ENCODE assay signal across 10 mouse cellular contexts in genomic region chr8:106336031-106336430, GRCm38 (mm10). TPM values are rescaled to one million over a fixed set of nuclear protein-coding genes. Genes with fewer than 3 reads are reported as not detected.
A peak's percentile ranks its signal among the peaks of the same experiment; 100 is the strongest.
DNase-seq lines count a peak whose midpoint lies in the region; ATAC-seq and TF ChIP-seq lines count a peak whose summit lies in the region.
"Had no signal": no experiment of that assay in that cellular context is flagged by ENCODE, and none has a peak within 500 bp of the region (broad histone marks: within the 10 kb centered on the region; RNA-seq: fewer than 3 reads in every experiment).

No protein-coding gene starts in this region.

- WGBS in cerebellum, adult 2 months, result 35% methylated on average over 4 of the region's 4 CpGs
- WGBS in hindbrain, embryonic 11.5 days, result 76% methylated on average over 4 of the region's 4 CpGs
- 55% methylated on average over 4 of the region's 4 CpGs for WGBS in midbrain, embryonic 14.5 days
- 57% methylated on average over 4 of the region's 4 CpGs for WGBS in liver, postnatal 0 days (ENCODE audit: insufficient replicate concordance)
- 81% methylated on average over 4 of the region's 4 CpGs for WGBS in lung, postnatal 0 days

- ATAC-seq in hindbrain, embryonic 11.5 days (ENCODE audit: low FRiP score), result no peak
- no peak for ATAC-seq in midbrain, embryonic 14.5 days (ENCODE audit: low FRiP score, low TSS enrichment)
- ATAC-seq in liver, postnatal 0 days, result no peak
- ATAC-seq in lung, postnatal 0 days, result no peak

- no peak overlapping the region for H3K27ac ChIP-seq in cerebellum, adult 2 months (ENCODE audit: insufficient read depth, low read length)
- peak overlapping the region; percentile 17; the same call in 1 of the 2 replicates for H3K27ac ChIP-seq in hindbrain, embryonic 11.5 days (ENCODE audit: low read depth, low read length)
- peak overlapping the region; percentile 92 for H3K27ac ChIP-seq in midbrain, embryonic 14.5 days (replicated peaks; ENCODE audit: low read depth, low read length)
- no peak overlapping the region for H3K27ac ChIP-seq in liver, postnatal 0 days (ENCODE audit: low read depth)
- H3K27ac ChIP-seq in lung, postnatal 0 days (ENCODE audit: low read length), result no peak overlapping the region
- H3K27ac ChIP-seq: limb, embryonic 13.5 days had no signal

- TF ChIP-seq EP300 in liver, postnatal 0 days (IDR thresholded peaks at IDR 0.05; ENCODE audit: low read depth), result no peak
- no peak for TF ChIP-seq EP300 in lung, postnatal 0 days (IDR thresholded peaks at IDR 0.05)

- no peaks in the 10 kb centered on the region for H3K36me3 ChIP-seq in hindbrain, embryonic 11.5 days (ENCODE audit: control insufficient read depth, insufficient read depth, low read length)
- no peaks in the 10 kb centered on the region for H3K36me3 ChIP-seq in midbrain, embryonic 14.5 days (ENCODE audit: control insufficient read depth, insufficient read depth, low read length)
- no peaks in the 10 kb centered on the region for H3K36me3 ChIP-seq in liver, postnatal 0 days (replicated peaks; ENCODE audit: insufficient read depth, low read length)
- no peaks in the 10 kb centered on the region for H3K36me3 ChIP-seq in lung, postnatal 0 days (ENCODE audit: insufficient read depth, low read length)
- H3K36me3 ChIP-seq: limb, embryonic 13.5 days had no signal

- peak overlapping the region; percentile 74 for H3K4me2 ChIP-seq in hindbrain, embryonic 11.5 days (replicated peaks; ENCODE audit: low read depth, low read length)
- peak overlapping the region; percentile 58 for H3K4me2 ChIP-seq in midbrain, embryonic 14.5 days (ENCODE audit: low read length)
- no peak overlapping the region for H3K4me2 ChIP-seq in liver, postnatal 0 days (ENCODE audit: low read depth, low read length)
- no peak overlapping the region for H3K4me2 ChIP-seq in lung, postnatal 0 days (replicated peaks; ENCODE audit: low read depth, low read length)

- DNase-seq in cerebellum, adult 2 months, result no peak
- no peak for DNase-seq in cerebellum, postnatal 14 days
- peak; percentile 54 for DNase-seq in brain, adult 2 months (ENCODE audit: low read depth, low spot score)
- DNase-seq in hindbrain, embryonic 11.5 days (ENCODE audit: low spot score), result no peak
- peak; percentile 47 for DNase-seq in midbrain, embryonic 14.5 days
- no peak for DNase-seq in urinary bladder, adult 18-20 months (ENCODE audit: low spot score in 2 of 2)
- DNase-seq in liver, postnatal 0 days, result no peak
- no peak for DNase-seq in lung, postnatal 0 days (ENCODE audit: low spot score)
- DNase-seq: gastrocnemius, postnatal 10 days had no signal

- H3K4me3 ChIP-seq in cerebellum, adult 2 months (replicated peaks; ENCODE audit: insufficient read depth, low read depth, low read length), result peak overlapping the region; percentile 70
- H3K4me3 ChIP-seq in hindbrain, embryonic 11.5 days (ENCODE audit: low read depth, low read length), result peak overlapping the region; percentile 61
- peak overlapping the region; percentile 78 for H3K4me3 ChIP-seq in midbrain, embryonic 14.5 days (replicated peaks; ENCODE audit: low read depth, low read length)
- H3K4me3 ChIP-seq in liver, postnatal 0 days (ENCODE audit: low read depth, low read length), result no peak overlapping the region
- H3K4me3 ChIP-seq in lung, postnatal 0 days (ENCODE audit: low read depth, low read length), result no peak overlapping the region

- H3K27me3 ChIP-seq in cerebellum, adult 2 months (ENCODE audit: control insufficient read depth, insufficient read depth, low read length), result no peaks in the 10 kb centered on the region
- H3K27me3 ChIP-seq in hindbrain, embryonic 11.5 days (ENCODE audit: control insufficient read depth, insufficient read depth, low read length), result peaks cover 2% of the 10 kb centered on the region; the same call in 1 of the 2 replicates
- H3K27me3 ChIP-seq in midbrain, embryonic 14.5 days (ENCODE audit: control insufficient read depth, insufficient read depth, low read length), result no peaks in the 10 kb centered on the region
- peaks cover 29% of the 10 kb centered on the region for H3K27me3 ChIP-seq in liver, postnatal 0 days (ENCODE audit: insufficient read depth, low read length)
- H3K27me3 ChIP-seq in lung, postnatal 0 days (replicated peaks; ENCODE audit: insufficient read depth, low read length), result peaks cover 26% of the 10 kb centered on the region

- peaks cover 6% of the 10 kb centered on the region; the same call in 1 of the 2 replicates for H3K4me1 ChIP-seq in cerebellum, adult 2 months (ENCODE audit: control insufficient read depth, insufficient read depth, low read length)
- H3K4me1 ChIP-seq in hindbrain, embryonic 11.5 days (replicated peaks; ENCODE audit: control insufficient read depth, insufficient read depth, low read length), result no peaks in the 10 kb centered on the region
- peaks cover 26% of the 10 kb centered on the region for H3K4me1 ChIP-seq in midbrain, embryonic 14.5 days (ENCODE audit: control insufficient read depth, insufficient read depth, low read length)
- peaks cover 7% of the 10 kb centered on the region for H3K4me1 ChIP-seq in liver, postnatal 0 days (ENCODE audit: insufficient read depth)
- H3K4me1 ChIP-seq in lung, postnatal 0 days (ENCODE audit: insufficient read depth, low read depth, low read length), result no peaks in the 10 kb centered on the region

- TF ChIP-seq POLR2A in cerebellum, adult 2 months (IDR thresholded peaks at IDR 0.05; ENCODE audit: borderline replicate concordance, insufficient read depth, low read length), result no peak

- TF ChIP-seq CTCF in cerebellum, adult 2 months (IDR thresholded peaks at IDR 0.05; ENCODE audit: borderline replicate concordance, insufficient read depth, low read depth, low read length), result no peak
- no peak for TF ChIP-seq CTCF in liver, postnatal 0 days (IDR thresholded peaks at IDR 0.05; ENCODE audit: low read depth)
- TF ChIP-seq CTCF in lung, postnatal 0 days (IDR thresholded peaks at IDR 0.05), result no peak

- no peaks in the 10 kb centered on the region for H3K9me3 ChIP-seq in hindbrain, embryonic 11.5 days (ENCODE audit: control insufficient read depth, low read length)
- no peaks in the 10 kb centered on the region for H3K9me3 ChIP-seq in midbrain, embryonic 14.5 days (ENCODE audit: control insufficient read depth, low read length)
- no peaks in the 10 kb centered on the region for H3K9me3 ChIP-seq in liver, postnatal 0 days (ENCODE audit: low read length)
- no peaks in the 10 kb centered on the region for H3K9me3 ChIP-seq in lung, postnatal 0 days (ENCODE audit: low read length)
- H3K9me3 ChIP-seq: limb, embryonic 13.5 days had no signal

- H3K9ac ChIP-seq in hindbrain, embryonic 11.5 days (ENCODE audit: low read depth, low read length), result peak overlapping the region; percentile 80
- H3K9ac ChIP-seq in midbrain, embryonic 14.5 days (replicated peaks; ENCODE audit: low read length), result peak overlapping the region; percentile 86
- H3K9ac ChIP-seq in liver, postnatal 0 days (replicated peaks), result no peak overlapping the region
- H3K9ac ChIP-seq in lung, postnatal 0 days (replicated peaks; ENCODE audit: low read depth), result no peak overlapping the region
- H3K9ac ChIP-seq: limb, embryonic 13.5 days had no signal

RNA-seq across cellular contexts. Expression of gene Smpd3, which starts 1.8 kb away (rescaled TPM):
- 8.7 and 9.2 TPM in 2 replicates for polyA plus RNA-seq in cerebellum, adult 2 months (2012; rRNA removed)
- 10.4 and 13.0 TPM in 2 replicates for polyA plus RNA-seq in hindbrain, embryonic 11.5 days (2014; fragmentation: Nextera tagmentation; extraction: Ambion mirVana)
- 44.1 and 45.2 TPM in 2 replicates for polyA plus RNA-seq in midbrain, embryonic 14.5 days (2014; fragmentation: Nextera tagmentation; extraction: Ambion mirVana)
- polyA plus RNA-seq in liver, postnatal 0 days (2015; fragmentation: Nextera tagmentation; extraction: Ambion mirVana), result 1.2 and 1.3 TPM in 2 replicates
- polyA plus RNA-seq in lung, postnatal 0 days (2015; fragmentation: Nextera tagmentation; extraction: Ambion mirVana), result 1.5 and 1.7 TPM in 2 replicates

Comparison
In these comparisons a context has a peak if more than half of its experiments do, and no peak if none do; other contexts are left out.
1. DNase-seq: peak in brain, adult 2 months (single experiment) and midbrain, embryonic 14.5 days (single experiment); none in cerebellum, adult 2 months (0 of 2), cerebellum, postnatal 14 days (0 of 2), hindbrain, embryonic 11.5 days (single experiment), urinary bladder, adult 18-20 months (0 of 2), liver, postnatal 0 days (single experiment) and lung, postnatal 0 days (single experiment).
2. H3K27ac ChIP-seq: peak in hindbrain, embryonic 11.5 days (single experiment) and midbrain, embryonic 14.5 days (single experiment); none in cerebellum, adult 2 months (single experiment), liver, postnatal 0 days (single experiment) and lung, postnatal 0 days (single experiment).
3. H3K4me3 ChIP-seq: peak in cerebellum, adult 2 months (single experiment), hindbrain, embryonic 11.5 days (single experiment) and midbrain, embryonic 14.5 days (single experiment); none in liver, postnatal 0 days (single experiment) and lung, postnatal 0 days (single experiment).
4. H3K4me2 ChIP-seq: peak in hindbrain, embryonic 11.5 days (single experiment) and midbrain, embryonic 14.5 days (single experiment); none in liver, postnatal 0 days (single experiment) and lung, postnatal 0 days (single experiment).
5. H3K9ac ChIP-seq: peak in hindbrain, embryonic 11.5 days (single experiment) and midbrain, embryonic 14.5 days (single experiment); none in liver, postnatal 0 days (single experiment) and lung, postnatal 0 days (single experiment).